Mouse (Mus musculus) neural tube, embryonic 10.5 days (tissue): ENCODE measurements around the gene Oog1.
"Not testable (repeated sequence)": the region's sequence is repeated elsewhere in the genome, so short reads cannot be mapped to it uniquely, and the experiment has no call there.

ENCODE experiments used
- DNase-seq: peaks from one replicate; pipeline ENCODE4 v3.0.0-alpha.2; 2017; ENCODE audit warnings: low spot score; ENCODE audit errors: extremely low spot score

Gene Oog1

GRCm38 (mm10) chr12:87602388-87602787, at the start of gene Oog1:
TSS of gene Oog1 (plus strand) at chr12:87602688.
- DNase-seq = not testable (repeated sequence)

- DNase-seq = not testable (repeated sequence)
Observed at GRCm38 (mm10) chr12:87601388-87601787, 1.1 kb upstream of the Oog1 start.

GRCm38 (mm10) chr12:87618569-87618968, 16.1 kb downstream of the Oog1 start, which contains the start of gene Gm4027:
TSS of gene Gm4027 (plus strand) at chr12:87618869.
- not testable (repeated sequence) for DNase-seq

DNA sequence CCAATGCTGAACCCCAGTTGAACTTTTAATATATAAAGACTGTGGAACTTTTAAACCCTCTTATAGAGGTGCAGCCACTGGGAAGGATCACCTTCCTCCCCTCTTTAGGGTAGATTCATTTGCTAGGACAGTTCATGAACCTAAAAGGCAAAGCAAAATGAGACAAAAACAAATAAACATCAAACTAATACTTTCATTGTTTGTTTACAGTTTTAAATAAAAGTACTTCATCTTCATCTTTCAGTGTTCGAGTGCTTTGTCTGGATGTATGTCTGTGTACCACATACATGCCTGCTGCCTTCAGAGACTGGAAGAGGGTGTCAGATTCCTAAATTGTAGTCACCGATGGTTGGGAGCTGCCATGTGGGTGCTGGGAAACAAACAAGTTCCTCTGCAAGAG, 42.0 kb downstream of the Oog1 start, which contains the start of gene Gm16381:
Gene Gm16381 (minus strand): TSS at position 101 of the 400 bp plus-strand sequence.
- not testable (repeated sequence) for DNase-seq

- not testable (repeated sequence) for DNase-seq
Observed at GRCm38 (mm10) chr12:87652916-87653703, 50.6 kb downstream of the Oog1 start.
